Mouse (Mus musculus) spleen, adult 18-20 months (tissue): Measurements from ENCODE around the gene Serpinh1.

ENCODE experiments used
- DNase-seq, 2 experiments: peaks; one replicate each; pipeline ENCODE4 v3.0.0; 2022; ENCODE audit warnings: mixed read lengths in 2 of 2

The Serpinh1 gene

DNA sequence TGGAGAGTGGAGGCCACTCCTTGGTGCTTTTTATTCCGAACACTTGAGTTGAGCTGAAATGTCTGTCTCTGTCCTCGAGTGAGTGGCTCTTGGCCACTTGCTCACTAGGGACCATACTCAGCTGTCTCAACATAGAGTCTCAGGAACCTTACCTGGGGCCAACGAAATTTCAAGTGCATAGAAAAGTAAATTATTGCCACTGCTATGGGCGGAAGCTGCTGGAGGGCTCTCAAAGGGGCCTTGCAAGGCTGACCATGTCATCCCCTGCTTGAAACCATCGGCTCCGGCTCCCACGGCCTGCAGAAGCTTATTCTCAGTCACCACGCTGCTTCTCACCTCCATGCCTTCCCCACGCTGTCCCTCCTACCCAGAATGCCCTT is 29.7 kb downstream of the Serpinh1 start:
- no peak for DNase-seq

- no peak for DNase-seq
These were observed 30.2 kb downstream of the Serpinh1 start for GRCm38 (mm10) chr7:99322691-99323320.

DNA sequence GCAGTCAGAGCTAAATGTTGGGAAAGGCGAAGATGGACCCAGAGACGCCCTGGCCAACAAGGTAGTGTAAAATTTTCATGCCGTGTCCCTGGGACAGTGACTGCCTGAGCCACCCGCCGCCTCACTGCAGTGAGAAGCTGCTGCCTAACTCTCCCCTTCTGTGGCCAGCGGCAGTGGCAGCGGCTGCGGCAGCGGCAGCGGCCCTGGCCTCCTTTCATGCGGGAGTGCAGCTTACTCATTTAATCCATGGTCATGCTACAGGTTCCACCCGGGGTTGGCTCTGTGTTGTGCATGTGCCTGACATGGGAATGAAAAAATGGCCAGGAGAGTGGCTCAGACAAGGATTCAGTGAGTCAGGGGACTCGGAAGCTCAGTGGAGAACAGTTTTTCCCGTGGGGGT is 32.5 kb downstream of the Serpinh1 start:
- DNase-seq = no peak

DNA sequence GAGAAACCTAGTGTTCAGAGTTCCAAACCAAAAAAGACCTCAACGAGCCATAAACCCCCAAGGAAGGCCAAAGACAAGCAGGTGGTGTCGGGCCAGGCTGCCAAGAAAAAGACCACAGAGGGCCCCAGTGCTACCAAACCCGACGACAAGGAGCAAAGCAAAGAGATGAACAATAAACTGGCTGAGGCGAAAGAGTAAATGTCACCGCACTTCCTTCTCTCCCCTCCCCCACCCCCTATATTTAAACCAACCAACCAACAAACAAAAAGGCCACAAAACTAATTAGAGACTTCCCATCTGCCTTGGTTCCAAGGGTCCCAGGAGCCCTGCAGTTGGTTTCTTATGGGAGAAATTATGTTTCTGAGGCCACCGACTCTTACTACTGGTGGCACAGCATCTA is 35.6 kb downstream of the Serpinh1 start:
- DNase-seq = no peak

GRCm38 (mm10) chr7:99316207-99316606 is 36.8 kb downstream of the Serpinh1 start:
- DNase-seq = no peak

GRCm38 (mm10) chr7:99314565-99314964 is 38.5 kb downstream of the Serpinh1 start:
- DNase-seq = no peak

GRCm38 (mm10) chr7:99313253-99313652 is 39.8 kb downstream of the Serpinh1 start:
- no peak for DNase-seq

DNA sequence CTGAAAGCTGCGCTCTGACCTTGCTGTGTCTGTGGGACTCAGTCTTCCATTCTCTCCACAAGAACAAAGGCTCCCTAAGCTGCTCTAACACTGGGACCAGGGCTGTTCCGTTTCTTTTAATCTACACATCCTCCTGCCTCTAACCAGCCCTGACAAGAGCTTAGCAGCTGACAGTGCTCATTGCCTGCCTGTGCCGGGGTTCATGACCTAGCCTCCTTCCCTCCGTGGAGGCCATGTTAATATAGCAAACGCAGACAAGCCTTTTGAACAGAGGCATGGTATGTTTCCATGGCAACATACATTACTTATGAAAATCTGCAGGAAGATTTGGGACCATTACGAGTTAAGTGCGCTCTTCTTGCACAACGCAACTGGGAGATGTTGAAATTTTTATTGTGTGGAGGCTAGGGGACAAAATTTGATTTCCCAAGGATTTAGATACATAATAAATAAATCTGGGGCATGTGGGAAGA is 40.3 kb downstream of the Serpinh1 start:
- DNase-seq = no peak

DNA sequence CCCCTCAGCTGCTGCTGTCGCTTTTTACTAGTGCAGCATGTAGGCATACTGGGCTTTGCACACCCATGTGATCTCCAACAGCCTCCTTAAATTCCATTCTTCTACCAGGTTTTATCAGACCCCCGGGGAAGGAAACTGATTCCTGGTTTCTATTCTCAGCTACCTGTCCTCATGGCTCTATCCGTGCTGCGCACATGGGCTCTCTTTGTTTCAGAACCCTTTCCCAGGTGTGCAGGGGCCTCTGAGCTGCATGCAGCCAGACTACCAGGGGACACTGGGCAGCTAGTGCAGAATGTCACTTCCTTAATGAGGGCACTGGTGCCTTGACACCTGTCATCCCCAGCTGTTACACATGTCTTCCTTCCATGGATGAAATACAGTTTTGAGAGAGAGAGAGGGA is 41.0 kb downstream of the Serpinh1 start:
- no peak for DNase-seq

DNA sequence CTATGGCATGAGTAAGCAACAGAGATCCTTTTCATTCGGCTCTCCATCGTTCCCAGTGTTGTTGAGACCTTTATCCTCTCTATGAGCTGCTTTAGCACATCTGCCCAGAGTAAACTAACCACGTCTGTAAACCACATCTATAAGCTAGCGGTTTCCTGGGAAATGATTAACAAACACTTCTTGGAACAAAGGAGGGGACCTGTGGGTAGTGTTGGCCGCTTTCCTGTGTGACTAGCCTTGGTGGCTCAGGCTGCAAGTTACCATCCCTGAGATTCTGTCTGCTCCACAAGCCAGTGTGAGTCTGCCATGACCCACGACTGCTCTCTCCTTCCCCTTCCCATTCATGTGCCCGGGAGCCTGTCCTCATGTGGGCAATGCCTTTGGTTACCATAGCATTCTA is 41.6 kb downstream of the Serpinh1 start:
- no peak for DNase-seq

DNA sequence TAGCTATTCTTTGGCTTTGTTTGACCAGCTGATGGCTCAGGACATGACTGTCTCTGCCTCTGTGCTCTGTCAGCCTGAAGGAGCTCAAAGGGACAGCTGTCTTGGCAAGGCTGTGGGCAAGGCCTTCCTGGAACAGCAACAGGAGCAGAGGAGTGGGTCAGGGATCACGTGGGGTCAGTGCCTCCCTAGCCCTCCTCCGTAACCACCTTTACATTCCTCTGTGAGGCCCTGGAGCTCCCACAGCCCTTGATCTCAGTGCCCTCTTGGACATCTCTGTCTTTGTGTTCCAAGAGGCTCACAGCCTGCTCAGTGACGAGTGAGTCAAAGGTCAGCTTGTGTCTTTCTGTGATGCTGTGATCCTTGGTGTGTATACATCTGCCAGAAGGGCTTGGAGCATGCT is 46.4 kb downstream of the Serpinh1 start:
- no peak for DNase-seq

- no peak for DNase-seq
These were observed 47.4 kb downstream of the Serpinh1 start for GRCm38 (mm10) chr7:99305688-99306087.

GRCm38 (mm10) chr7:99304949-99305372 is 48.1 kb downstream of the Serpinh1 start:
- DNase-seq = peak in 1 of 2 experiments; percentile 7

DNA sequence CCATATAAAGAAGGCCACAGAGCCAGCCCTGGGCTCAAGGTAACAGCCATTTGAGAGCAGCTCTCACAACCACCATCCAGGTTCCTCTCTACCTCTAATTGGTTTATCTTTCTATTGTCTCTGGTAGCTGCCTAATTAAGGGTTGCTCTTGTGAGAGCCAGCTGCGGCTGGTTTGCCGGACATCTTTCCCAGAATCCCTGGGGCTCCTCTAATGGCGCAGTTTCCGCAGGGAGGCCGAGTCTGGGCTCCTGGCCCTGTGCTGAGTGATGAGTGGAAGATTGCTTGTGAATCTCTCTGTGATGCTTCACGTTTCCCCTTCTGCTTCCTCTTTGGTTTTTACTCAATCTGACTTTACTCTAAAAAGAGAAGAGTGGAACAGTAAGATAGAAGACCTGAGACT is 49.0 kb downstream of the Serpinh1 start:
- no peak for DNase-seq

DNA sequence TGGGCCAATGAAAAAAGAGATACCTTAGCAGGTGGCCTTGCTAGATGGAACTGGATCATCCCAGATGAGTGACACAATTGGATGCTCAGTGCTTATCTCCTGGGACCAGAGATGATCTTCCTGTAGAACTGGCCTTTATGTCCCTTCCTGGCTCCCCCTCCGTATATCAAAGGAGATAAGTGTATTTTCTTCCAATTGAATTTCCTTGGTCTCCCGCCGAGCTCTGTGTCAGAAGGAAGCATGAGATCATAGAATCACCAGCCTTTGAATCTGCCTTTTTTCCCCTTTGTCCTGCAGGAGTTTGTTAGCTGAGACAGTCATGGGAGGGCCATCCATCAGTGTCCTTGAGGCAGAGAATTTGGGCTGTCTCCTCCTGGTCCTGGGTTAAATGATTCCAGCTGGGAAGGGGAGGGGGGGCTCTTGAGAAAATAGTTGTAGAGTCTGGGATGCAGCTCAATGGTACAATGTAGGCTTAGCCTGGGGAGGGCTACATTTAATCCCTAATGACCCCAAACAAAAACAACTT is 52.3 kb downstream of the Serpinh1 start:
- no peak for DNase-seq
